Mouse (Mus musculus) olfactory bulb, adult 2 months (tissue): ENCODE data around the gene Shld1. TPM values are rescaled to one million over a fixed set of nuclear protein-coding genes. Genes with fewer than 3 reads are reported as not detected.

Experiments used
- H3K27ac ChIP-seq: fragments of 200-500 bp; 2 replicates; pipeline ENCODE4 v1.5.1; 2012; ENCODE audit warnings: low read depth, low read length; ENCODE audit not compliant: insufficient read depth
- H3K4me1 ChIP-seq: fragments of 200-500 bp; 2 replicates; pipeline ENCODE4 v1.6.1; 2012; ENCODE audit warnings: low read length; ENCODE audit not compliant: control insufficient read depth, insufficient read depth
- H3K4me3 ChIP-seq: fragments of 200-500 bp; 2 replicates; pipeline ENCODE4 v1.5.1; 2012; ENCODE audit warnings: mild to moderate bottlenecking, low read depth, low read length, moderate library complexity; ENCODE audit not compliant: insufficient read depth
- CTCF ChIP-seq: fragments of 200-500 bp; IDR thresholded peaks from 2 replicates; pipeline ENCODE4 v1.5.1; 2012; ENCODE audit warnings: low read depth, mild to moderate bottlenecking, low read length, moderate library complexity; ENCODE audit not compliant: insufficient read depth
- POLR2A ChIP-seq: fragments of 200-500 bp; IDR thresholded peaks from 2 replicates; pipeline ENCODE4 v1.6.1; 2012; ENCODE audit warnings: mild to moderate bottlenecking, low read depth, low read length, moderate library complexity; ENCODE audit not compliant: insufficient read depth
- WGBS: fragments of 180-500 bp; shearing (Covaris S2); methylation state at CpG from one replicate; pipeline ENCODE4 v1.1.7; 2018; 5-methylcytosine and 5-hydroxymethylcytosine counted together
- polyA plus RNA-seq: library from polyadenylated mRNA; stranded (reverse); fragments of >200 nt; gene quantifications from 2 replicates; pipeline ENCODE4 v1.2.4, GENCODE M21; 2012; ENCODE audit warnings: low replicate concordance; ENCODE audit not compliant: missing spikeins, insufficient read depth, insufficient read length

Shld1 gene
- polyA plus RNA-seq, 1 experiment, result not detected

- no peak overlapping the region for H3K4me3 ChIP-seq
- no peak overlapping the region for H3K27ac ChIP-seq
- TF ChIP-seq POLR2A (no peak), CTCF (no peak)
- H3K4me1 ChIP-seq, result peaks cover 5% of the 10 kb centered on the region
Measured at GRCm38 (mm10) chr2:132750726-132751125, 64.0 kb downstream of the Shld1 start.

GRCm38 (mm10) chr2:132751141-132752066 lies 64.7 kb downstream of the Shld1 start:
- Histone ChIP-seq H3K27ac (peak overlapping the region; percentile 58), H3K4me1 (peaks cover 5% of the 10 kb centered on the region), H3K4me3 (no peak overlapping the region)
- WGBS, result 32% methylated on average over 15 of the region's 15 CpGs
- TF ChIP-seq CTCF (no peak), POLR2A (no peak)

- Histone ChIP-seq H3K4me1 (peaks cover 5% of the 10 kb centered on the region), H3K27ac (no peak overlapping the region), H3K4me3 (no peak overlapping the region)
- WGBS, result 80% methylated on average over 2 of the region's 2 CpGs
- TF ChIP-seq POLR2A, result no peak
Measured at GRCm38 (mm10) chr2:132752398-132752797, 65.7 kb downstream of the Shld1 start.

- no peak overlapping the region for H3K27ac ChIP-seq
- H3K4me3 ChIP-seq, result no peak overlapping the region
- H3K4me1 ChIP-seq, result peaks cover 8% of the 10 kb centered on the region
- TF ChIP-seq POLR2A (no peak), CTCF (no peak)
- 84% methylated on average over 3 of the region's 3 CpGs for WGBS
Measured at GRCm38 (mm10) chr2:132753137-132753536, 66.4 kb downstream of the Shld1 start.

- peaks cover 3% of the 10 kb centered on the region; the same call in 1 of the 2 replicates for H3K4me1 ChIP-seq
- WGBS, result 32% methylated on average over 5 of the region's 5 CpGs
- H3K4me3 ChIP-seq, result no peak overlapping the region
- TF ChIP-seq POLR2A, result no peak
- no peak for TF ChIP-seq CTCF
- no peak overlapping the region for H3K27ac ChIP-seq
Measured at GRCm38 (mm10) chr2:132757911-132758310, 71.2 kb downstream of the Shld1 start.

GRCm38 (mm10) chr2:132770822-132771221 lies 84.1 kb downstream of the Shld1 start:
- TF ChIP-seq POLR2A (no peak), CTCF (no peak)
- no peaks in the 10 kb centered on the region for H3K4me1 ChIP-seq
- no peak overlapping the region for H3K4me3 ChIP-seq
- no peak overlapping the region for H3K27ac ChIP-seq
- WGBS, result 86% methylated on average over 1 of the region's 1 CpGs

GRCm38 (mm10) chr2:132780978-132781377 lies 94.2 kb downstream of the Shld1 start, which contains the start of gene Chgb:
Gene Chgb (plus strand): TSS chr2:132781278.
- Histone ChIP-seq H3K4me3 (peak within 1 kb of the TSS; percentile 88), H3K27ac (peak within 1 kb of the TSS; percentile 98), H3K4me1 (peaks cover 3% of the 10 kb centered on the region; the same call in 1 of the 2 replicates)
- 3% methylated on average over 4 of the region's 4 CpGs for WGBS
- TF ChIP-seq CTCF (no peak), POLR2A (no peak)

GRCm38 (mm10) chr2:132781439-132782068 lies 94.8 kb downstream of the Shld1 start:
- under 1% methylated on average over 40 of the region's 41 CpGs for WGBS
- Histone ChIP-seq H3K27ac (peak overlapping the region; percentile 98), H3K4me3 (peak overlapping the region; percentile 88), H3K4me1 (peaks cover 5% of the 10 kb centered on the region; the same call in 1 of the 2 replicates)
- no peak for TF ChIP-seq CTCF
- TF ChIP-seq POLR2A, result peak; percentile 95

GRCm38 (mm10) chr2:132784039-132784438 lies 97.3 kb downstream of the Shld1 start:
- H3K27ac ChIP-seq, result no peak overlapping the region
- 76% methylated on average over 6 of the region's 6 CpGs for WGBS
- no peak overlapping the region for H3K4me3 ChIP-seq
- TF ChIP-seq POLR2A (no peak), CTCF (no peak)
- H3K4me1 ChIP-seq, result peaks cover 7% of the 10 kb centered on the region
